Mouse (Mus musculus): ENCODE data around the gene Olfr479. TPM values are rescaled to one million over a fixed set of nuclear protein-coding genes. Genes with fewer than 3 reads are reported as not detected.
"Not testable (repeated sequence)": the region's sequence is repeated elsewhere in the genome, so short reads cannot be mapped to it uniquely, and the experiment has no call there.

Olfr479 gene
- total RNA-seq (2014; rRNA removed) (not detected in 2 replicates), polyA plus RNA-seq (2015; fragmentation: Nextera tagmentation; extraction: Ambion mirVana) (not detected in 2 replicates)

DNA sequence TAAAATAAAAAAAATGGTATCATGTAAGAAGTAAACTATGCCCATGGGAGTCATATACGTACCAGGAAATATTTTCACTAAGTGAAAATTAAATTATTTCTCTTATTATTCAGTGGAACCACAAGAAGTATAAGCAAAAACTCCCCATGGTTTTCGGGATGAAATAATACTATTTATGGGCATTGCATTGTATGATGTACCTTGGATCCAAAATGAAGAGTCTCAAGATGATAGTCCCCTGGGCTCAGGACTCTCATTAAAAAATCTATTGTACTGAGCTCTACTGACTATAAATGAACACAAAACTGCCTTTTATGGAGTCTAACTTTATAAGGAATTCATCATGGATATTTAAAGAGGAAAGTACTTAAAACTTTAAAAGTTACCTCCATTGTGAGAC lies at the start of gene Olfr479:
Olfr479 (plus strand) TSS at position 301 of the 400 bp plus-strand sequence.
- WGBS, result 91% methylated on average over 2 of the region's 2 CpGs
- Histone ChIP-seq H3K27ac (ENCODE audit: low read depth, low read length) (no peak within 1 kb of the TSS), H3K27me3 (ENCODE audit: insufficient read depth, low read length) (no peaks in the 10 kb centered on the region), H3K4me2 (ENCODE audit: low read depth, low read length, poor library complexity, severe bottlenecking) (no peak within 1 kb of the TSS), H3K4me3 (ENCODE audit: low read depth, low read length) (no peak within 1 kb of the TSS), H3K36me3 (ENCODE audit: insufficient read depth, low read length) (no peaks in the 10 kb centered on the region), H3K4me1 (ENCODE audit: insufficient read depth, low read length) (no peaks in the 10 kb centered on the region), H3K9me3 (ENCODE audit: low read length) (no peaks in the 10 kb centered on the region), H3K9ac (replicated peaks; ENCODE audit: low read length, poor library complexity, severe bottlenecking) (no peak within 1 kb of the TSS)
- no peak for TF ChIP-seq CTCF (IDR thresholded peaks at IDR 0.05)
- ATAC-seq (ENCODE audit: low FRiP score) (no peak), DNase-seq (ENCODE audit: low spot score) (no peak)

- not testable (repeated sequence) for DNase-seq (ENCODE audit: low spot score); H3K4me1 ChIP-seq (ENCODE audit: insufficient read depth, low read length); ATAC-seq (ENCODE audit: low FRiP score); H3K36me3 ChIP-seq (ENCODE audit: insufficient read depth, low read length); H3K4me3 ChIP-seq (ENCODE audit: low read depth, low read length); H3K9ac ChIP-seq (replicated peaks; ENCODE audit: low read length, poor library complexity, severe bottlenecking); H3K27me3 ChIP-seq (ENCODE audit: insufficient read depth, low read length); H3K27ac ChIP-seq (ENCODE audit: low read depth, low read length); H3K4me2 ChIP-seq (ENCODE audit: low read depth, low read length, poor library complexity, severe bottlenecking); H3K9me3 ChIP-seq (ENCODE audit: low read length)
Observed at GRCm38 (mm10) chr7:108014256-108014655, 36.2 kb upstream of the Olfr479 start.

- Histone ChIP-seq H3K27me3 (ENCODE audit: insufficient read depth, low read length) (no peaks in the 10 kb centered on the region), H3K4me2 (ENCODE audit: low read depth, low read length, poor library complexity, severe bottlenecking) (no peak within 1 kb of the TSS), H3K4me3 (ENCODE audit: low read depth, low read length) (no peak within 1 kb of the TSS), H3K27ac (ENCODE audit: low read depth, low read length) (no peak within 1 kb of the TSS), H3K9ac (replicated peaks; ENCODE audit: low read length, poor library complexity, severe bottlenecking) (no peak within 1 kb of the TSS), H3K9me3 (ENCODE audit: low read length) (no peaks in the 10 kb centered on the region), H3K36me3 (ENCODE audit: insufficient read depth, low read length) (no peaks in the 10 kb centered on the region), H3K4me1 (ENCODE audit: insufficient read depth, low read length) (no peaks in the 10 kb centered on the region)
- 80% methylated on average over 3 of the region's 3 CpGs for WGBS
- DNase-seq (ENCODE audit: low spot score), result no peak
- TF ChIP-seq CTCF (IDR thresholded peaks at IDR 0.05), result no peak
- no peak for ATAC-seq (ENCODE audit: low FRiP score)
Observed at GRCm38 (mm10) chr7:108033889-108034288, 16.6 kb upstream of the Olfr479 start, which contains the start of gene Olfr478. Gene Olfr478, minus strand, starts transcription at chr7:108033989.

DNA sequence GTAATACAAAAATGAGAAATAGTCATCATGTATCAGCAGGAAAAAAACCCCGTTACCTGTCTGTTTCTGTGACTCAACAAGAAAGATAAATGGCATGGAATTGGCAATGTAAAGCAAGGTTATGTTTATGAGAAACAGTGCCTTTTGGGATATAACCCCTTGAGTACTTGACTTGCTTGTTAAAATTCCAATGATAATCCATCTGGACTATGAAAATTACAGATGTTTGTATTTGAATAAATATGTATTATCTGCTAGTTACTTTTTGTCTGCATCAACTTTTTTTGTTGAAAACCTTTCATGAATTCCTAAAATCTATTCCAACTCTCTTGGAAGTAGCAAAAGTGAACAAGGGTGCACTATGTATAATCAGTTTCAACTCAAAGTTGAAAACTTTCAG lies 16.8 kb downstream of the Olfr479 start, which contains the start of gene Olfr480:
Olfr480 (minus strand) TSS at position 101 of the 400 bp plus-strand sequence.
- Histone ChIP-seq H3K4me3 (ENCODE audit: low read depth, low read length) (no peak within 1 kb of the TSS), H3K4me1 (ENCODE audit: insufficient read depth, low read length) (no peaks in the 10 kb centered on the region), H3K36me3 (ENCODE audit: insufficient read depth, low read length) (no peaks in the 10 kb centered on the region), H3K4me2 (ENCODE audit: low read depth, low read length, poor library complexity, severe bottlenecking) (no peak within 1 kb of the TSS), H3K27ac (ENCODE audit: low read depth, low read length) (no peak within 1 kb of the TSS), H3K9me3 (ENCODE audit: low read length) (no peaks in the 10 kb centered on the region), H3K9ac (replicated peaks; ENCODE audit: low read length, poor library complexity, severe bottlenecking) (no peak within 1 kb of the TSS), H3K27me3 (ENCODE audit: insufficient read depth, low read length) (no peaks in the 10 kb centered on the region)
- DNase-seq (ENCODE audit: low spot score), result no peak
- 89% methylated on average over 1 of the region's 1 CpGs for WGBS
- no peak for ATAC-seq (ENCODE audit: low FRiP score)
- TF ChIP-seq CTCF (IDR thresholded peaks at IDR 0.05), result no peak

DNA sequence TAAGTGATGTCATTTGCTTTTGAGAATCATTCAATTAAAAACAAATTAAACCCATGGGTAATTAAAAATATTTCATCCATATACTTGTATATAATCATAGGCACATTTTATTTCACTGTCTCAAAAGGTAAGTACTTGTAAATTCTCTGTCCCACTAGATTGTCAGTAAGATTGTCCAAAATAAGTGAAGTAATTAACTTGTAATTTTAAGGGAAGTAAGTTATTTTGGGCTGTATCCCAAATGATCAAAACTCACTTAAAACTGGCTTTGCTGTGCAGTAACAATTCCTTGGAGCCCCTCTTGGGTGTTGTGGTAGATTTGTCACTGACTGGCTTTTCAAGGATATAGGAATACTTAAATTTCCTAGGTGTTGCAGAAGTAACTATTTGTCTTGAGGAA lies 29.1 kb downstream of the Olfr479 start, which contains the start of gene Olfr481:
Olfr481 (plus strand) TSS at position 301 of the 400 bp plus-strand sequence.
- no peaks in the 10 kb centered on the region for H3K27me3 ChIP-seq (ENCODE audit: insufficient read depth, low read length)
- H3K4me3 ChIP-seq (ENCODE audit: low read depth, low read length), result no peak within 1 kb of the TSS
- H3K36me3 ChIP-seq (ENCODE audit: insufficient read depth, low read length), result no peaks in the 10 kb centered on the region
- H3K27ac ChIP-seq (ENCODE audit: low read depth, low read length), result no peak within 1 kb of the TSS
- H3K4me1 ChIP-seq (ENCODE audit: insufficient read depth, low read length), result no peaks in the 10 kb centered on the region
- no peaks in the 10 kb centered on the region for H3K9me3 ChIP-seq (ENCODE audit: low read length)
- no peak within 1 kb of the TSS for H3K4me2 ChIP-seq (ENCODE audit: low read depth, low read length, poor library complexity, severe bottlenecking)
- DNase-seq (ENCODE audit: low spot score), result no peak
- H3K9ac ChIP-seq (replicated peaks; ENCODE audit: low read length, poor library complexity, severe bottlenecking), result no peak within 1 kb of the TSS
- TF ChIP-seq CTCF (IDR thresholded peaks at IDR 0.05), result no peak
- no peak for ATAC-seq (ENCODE audit: low FRiP score)

- no peak within 1 kb of the TSS for H3K4me2 ChIP-seq (ENCODE audit: low read depth, low read length, poor library complexity, severe bottlenecking)
- no peaks in the 10 kb centered on the region for H3K36me3 ChIP-seq (ENCODE audit: insufficient read depth, low read length)
- no peaks in the 10 kb centered on the region for H3K27me3 ChIP-seq (ENCODE audit: insufficient read depth, low read length)
- no peak within 1 kb of the TSS for H3K4me3 ChIP-seq (ENCODE audit: low read depth, low read length)
- no peaks in the 10 kb centered on the region for H3K9me3 ChIP-seq (ENCODE audit: low read length)
- H3K4me1 ChIP-seq (ENCODE audit: insufficient read depth, low read length), result no peaks in the 10 kb centered on the region
- DNase-seq (ENCODE audit: low spot score) (peak; percentile 1), ATAC-seq (ENCODE audit: low FRiP score) (no peak)
- no peak within 1 kb of the TSS for H3K9ac ChIP-seq (replicated peaks; ENCODE audit: low read length, poor library complexity, severe bottlenecking)
- TF ChIP-seq CTCF (IDR thresholded peaks at IDR 0.05), result no peak
- 81% methylated on average over 1 of the region's 1 CpGs for WGBS
- H3K27ac ChIP-seq (ENCODE audit: low read depth, low read length), result no peak within 1 kb of the TSS
Observed at GRCm38 (mm10) chr7:108097486-108097885, 47.0 kb downstream of the Olfr479 start, which contains the start of gene Olfr482. Gene Olfr482, minus strand, starts transcription at chr7:108097586.

Measured in midbrain, postnatal 0 days (tissue).